Mouse (Mus musculus) kidney, embryonic 15.5 days (tissue): Measurements from ENCODE around the gene Wfdc21. TPM values are rescaled to one million over a fixed set of nuclear protein-coding genes. Genes with fewer than 3 reads are reported as not detected.

Experiments used
- ATAC-seq: fragments of 200-750 bp; cut with Nextera tagmentation; replicated peaks from 2 replicates; pipeline ENCODE4 v1.8.0; 2017; ENCODE audit warnings: moderate TSS enrichment; ENCODE audit not compliant: low FRiP score
- H3K27ac ChIP-seq: fragments of 300-500 bp; sonication (generic); 2 replicates; pipeline ENCODE4 v1.5.1; 2015; ENCODE audit warnings: mild to moderate bottlenecking, inconsistent platforms
- H3K27me3 ChIP-seq: fragments of 300-500 bp; sonication (generic); 2 replicates; pipeline ENCODE4 v1.6.1; 2015; ENCODE audit warnings: inconsistent platforms
- H3K36me3 ChIP-seq: fragments of 300-500 bp; sonication (generic); 2 replicates; pipeline ENCODE4 v1.6.1; 2015; ENCODE audit warnings: inconsistent platforms
- H3K4me1 ChIP-seq: fragments of 300-500 bp; sonication (generic); 2 replicates; pipeline ENCODE4 v1.6.1; 2015; ENCODE audit warnings: inconsistent platforms
- H3K4me2 ChIP-seq: fragments of 300-500 bp; sonication (generic); 2 replicates; pipeline ENCODE4 v1.6.1; 2015; ENCODE audit warnings: moderate library complexity, mild to moderate bottlenecking, inconsistent platforms
- H3K4me3 ChIP-seq: fragments of 300-500 bp; sonication (generic); replicated peaks from 2 replicates; pipeline ENCODE4 v1.5.1; 2015; ENCODE audit warnings: mild to moderate bottlenecking, inconsistent platforms
- H3K9ac ChIP-seq: fragments of 300-500 bp; sonication (generic); 2 replicates; pipeline ENCODE4 v1.6.1; 2015; ENCODE audit warnings: mild to moderate bottlenecking, inconsistent platforms
- H3K9me3 ChIP-seq: fragments of 300-500 bp; sonication (generic); replicated peaks from 2 replicates; pipeline ENCODE4 v1.6.1; 2016; ENCODE audit warnings: inconsistent platforms
- WGBS: fragments of 180-500 bp; shearing (Covaris S2); methylation state at CpG from one replicate; pipeline ENCODE4 v1.1.7; 2015; ENCODE audit warnings: mixed read lengths; 5-methylcytosine and 5-hydroxymethylcytosine counted together
- polyA plus RNA-seq: library from polyadenylated mRNA; unstranded; fragments of >200 nt; fragmentation: Nextera tagmentation; extraction: Ambion mirVana; gene quantifications from 2 replicates; pipeline ENCODE4 v1.2.1, GENCODE M21; 2015

Wfdc21 gene
- polyA plus RNA-seq, 1 experiment from 2014 or later = 1.4 TPM

GRCm38 (mm10) chr11:83735881-83736280 is 10.9 kb upstream of the Wfdc21 start:
- no peak for ATAC-seq
- Histone ChIP-seq H3K27ac (no peak overlapping the region), H3K4me1 (no peaks in the 10 kb centered on the region), H3K9me3 (peaks cover 3% of the 10 kb centered on the region; the same call in 1 of the 2 replicates), H3K4me2 (no peak overlapping the region), H3K36me3 (no peaks in the 10 kb centered on the region), H3K27me3 (peaks cover 17% of the 10 kb centered on the region; the same call in 1 of the 2 replicates), H3K4me3 (no peak overlapping the region), H3K9ac (no peak overlapping the region)
- 84% methylated on average over 2 of the region's 2 CpGs for WGBS

GRCm38 (mm10) chr11:83737109-83737558 is 9.6 kb upstream of the Wfdc21 start:
- 79% methylated on average over 3 of the region's 3 CpGs for WGBS
- Histone ChIP-seq H3K9ac (no peak overlapping the region), H3K36me3 (no peaks in the 10 kb centered on the region), H3K4me3 (no peak overlapping the region), H3K27me3 (peaks cover 19% of the 10 kb centered on the region; the same call in 1 of the 2 replicates), H3K4me1 (no peaks in the 10 kb centered on the region), H3K27ac (no peak overlapping the region), H3K9me3 (peaks cover 3% of the 10 kb centered on the region; the same call in 1 of the 2 replicates), H3K4me2 (no peak overlapping the region)
- no peak for ATAC-seq

GRCm38 (mm10) chr11:83739241-83739640 is 7.5 kb upstream of the Wfdc21 start:
- Histone ChIP-seq H3K27me3 (peaks cover 19% of the 10 kb centered on the region; the same call in 1 of the 2 replicates), H3K36me3 (no peaks in the 10 kb centered on the region), H3K4me3 (no peak overlapping the region), H3K27ac (no peak overlapping the region), H3K9me3 (no peaks in the 10 kb centered on the region), H3K4me1 (peaks cover 6% of the 10 kb centered on the region), H3K4me2 (no peak overlapping the region), H3K9ac (no peak overlapping the region)
- WGBS = 23% methylated on average over 5 of the region's 5 CpGs
- ATAC-seq = no peak

- no peak for ATAC-seq
- H3K4me2 ChIP-seq = no peak overlapping the region
- no peaks in the 10 kb centered on the region for H3K9me3 ChIP-seq
- H3K4me1 ChIP-seq = peaks cover 6% of the 10 kb centered on the region
- H3K9ac ChIP-seq = no peak overlapping the region
- H3K36me3 ChIP-seq = no peaks in the 10 kb centered on the region
- 80% methylated on average over 4 of the region's 4 CpGs for WGBS
- H3K27me3 ChIP-seq = peaks cover 19% of the 10 kb centered on the region; the same call in 1 of the 2 replicates
- no peak overlapping the region for H3K27ac ChIP-seq
- H3K4me3 ChIP-seq = no peak overlapping the region
These were observed 6.2 kb upstream of the Wfdc21 start for GRCm38 (mm10) chr11:83740443-83740991.

GRCm38 (mm10) chr11:83741841-83742240 is 4.9 kb upstream of the Wfdc21 start:
- no peak overlapping the region for H3K9ac ChIP-seq
- H3K27ac ChIP-seq = no peak overlapping the region
- ATAC-seq = no peak
- no peaks in the 10 kb centered on the region for H3K36me3 ChIP-seq
- H3K4me1 ChIP-seq = peaks cover 6% of the 10 kb centered on the region
- no peaks in the 10 kb centered on the region for H3K9me3 ChIP-seq
- 85% methylated on average over 5 of the region's 5 CpGs for WGBS
- peaks cover 18% of the 10 kb centered on the region; the same call in 1 of the 2 replicates for H3K27me3 ChIP-seq
- no peak overlapping the region for H3K4me2 ChIP-seq
- no peak overlapping the region for H3K4me3 ChIP-seq

GRCm38 (mm10) chr11:83742731-83743355 is 3.9 kb upstream of the Wfdc21 start:
- no peak overlapping the region for H3K9ac ChIP-seq
- no peaks in the 10 kb centered on the region for H3K9me3 ChIP-seq
- peaks cover 25% of the 10 kb centered on the region; the same call in 1 of the 2 replicates for H3K27me3 ChIP-seq
- 0 out of 2 replicates have a peak, but pooled peaks have one; percentile 4 for ATAC-seq
- H3K4me3 ChIP-seq = no peak overlapping the region
- 52% methylated on average over 9 of the region's 9 CpGs for WGBS
- no peaks in the 10 kb centered on the region for H3K36me3 ChIP-seq
- H3K27ac ChIP-seq = no peak overlapping the region
- H3K4me2 ChIP-seq = no peak overlapping the region
- H3K4me1 ChIP-seq = peaks cover 6% of the 10 kb centered on the region

- H3K4me3 ChIP-seq = no peak overlapping the region
- H3K27ac ChIP-seq = no peak overlapping the region
- no peaks in the 10 kb centered on the region for H3K36me3 ChIP-seq
- peaks cover 6% of the 10 kb centered on the region for H3K4me1 ChIP-seq
- no peak for ATAC-seq
- no peak overlapping the region for H3K4me2 ChIP-seq
- no peak overlapping the region for H3K9ac ChIP-seq
- no peaks in the 10 kb centered on the region for H3K9me3 ChIP-seq
- peaks cover 30% of the 10 kb centered on the region; the same call in 1 of the 2 replicates for H3K27me3 ChIP-seq
- 86% methylated on average over 3 of the region's 3 CpGs for WGBS
These were observed 3.2 kb upstream of the Wfdc21 start for GRCm38 (mm10) chr11:83743525-83743924.

GRCm38 (mm10) chr11:83746152-83746551 is 588 bp upstream of the Wfdc21 start:
- Histone ChIP-seq H3K36me3 (no peaks in the 10 kb centered on the region), H3K9me3 (no peaks in the 10 kb centered on the region), H3K4me3 (no peak overlapping the region), H3K27ac (no peak overlapping the region), H3K4me1 (peaks cover 6% of the 10 kb centered on the region), H3K9ac (no peak overlapping the region), H3K27me3 (peaks cover 23% of the 10 kb centered on the region; the same call in 1 of the 2 replicates), H3K4me2 (no peak overlapping the region)
- WGBS = 49% methylated on average over 4 of the region's 4 CpGs
- ATAC-seq = no peak

- Histone ChIP-seq H3K27ac (no peak overlapping the region), H3K27me3 (peaks cover 34% of the 10 kb centered on the region), H3K9ac (no peak overlapping the region), H3K36me3 (no peaks in the 10 kb centered on the region), H3K4me2 (no peak overlapping the region), H3K4me1 (peaks cover 5% of the 10 kb centered on the region), H3K9me3 (no peaks in the 10 kb centered on the region), H3K4me3 (no peak overlapping the region)
- 68% methylated on average over 6 of the region's 6 CpGs for WGBS
- no peak for ATAC-seq
These were observed 881 bp downstream of the Wfdc21 start for GRCm38 (mm10) chr11:83747376-83748265.

- peak; percentile 94 for ATAC-seq
- Histone ChIP-seq H3K9ac (peak within 1 kb of the TSS; percentile 78), H3K4me2 (peak within 1 kb of the TSS; percentile 73), H3K4me1 (peaks cover 10% of the 10 kb centered on the region), H3K27me3 (peaks cover 18% of the 10 kb centered on the region), H3K27ac (peak within 1 kb of the TSS; percentile 90), H3K36me3 (peaks cover 31% of the 10 kb centered on the region), H3K4me3 (peak within 1 kb of the TSS; percentile 87), H3K9me3 (no peaks in the 10 kb centered on the region)
- WGBS = under 1% methylated on average over 47 of the region's 47 CpGs
These were observed 6.9 kb downstream of the Wfdc21 start, which contains the start of gene Heatr6 for GRCm38 (mm10) chr11:83753581-83754181. Gene Heatr6 (plus strand): TSS chr11:83753696.

GRCm38 (mm10) chr11:83754227-83754626 is 7.5 kb downstream of the Wfdc21 start:
- ATAC-seq = no peak
- Histone ChIP-seq H3K4me3 (peak overlapping the region; percentile 87), H3K9me3 (no peaks in the 10 kb centered on the region), H3K36me3 (peaks cover 36% of the 10 kb centered on the region), H3K27me3 (peaks cover 12% of the 10 kb centered on the region), H3K4me2 (peak overlapping the region; percentile 73), H3K4me1 (peaks cover 10% of the 10 kb centered on the region), H3K9ac (peak overlapping the region; percentile 78), H3K27ac (peak overlapping the region; percentile 90)
- WGBS = 8% methylated on average over 8 of the region's 8 CpGs
